Mouse (Mus musculus): Measurements from ENCODE around the gene Olfr1201. TPM values are rescaled to one million over a fixed set of nuclear protein-coding genes. Genes with fewer than 3 reads are reported as not detected.

Gene Olfr1201
- polyA plus RNA-seq, 1 experiment from 2014 or later: not detected

DNA sequence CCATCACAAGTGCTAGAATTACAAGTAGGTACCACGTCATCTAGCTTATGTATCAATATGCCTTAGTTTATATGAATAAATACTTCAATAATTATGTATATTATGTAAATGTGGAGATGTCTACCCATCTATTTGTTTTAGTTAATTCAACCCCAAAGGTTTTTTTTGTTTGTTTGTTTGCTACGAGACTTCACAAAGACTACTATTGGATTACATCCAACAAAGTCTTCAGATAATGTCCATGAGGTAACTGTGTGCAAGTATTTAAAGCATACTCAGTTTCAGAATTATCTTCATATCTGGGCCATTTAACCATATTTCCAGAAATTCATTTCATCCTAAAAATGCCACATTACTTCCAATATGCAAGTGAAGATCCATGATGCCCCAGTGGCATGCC lies 36.6 kb downstream of the Olfr1201 start, which contains the start of gene Olfr1205:
TSS of gene Olfr1205 (plus strand) at position 301 of the 400 bp plus-strand sequence.
- no peak within 1 kb of the TSS for H3K9ac ChIP-seq (replicated peaks)
- DNase-seq (no peak), ATAC-seq (no peak)
- H3K27me3 ChIP-seq (ENCODE audit: insufficient read depth, low read length): no peaks in the 10 kb centered on the region
- WGBS (ENCODE audit: insufficient replicate concordance): 79% methylated on average over 2 of the region's 2 CpGs
- no peak for TF ChIP-seq EP300 (IDR thresholded peaks at IDR 0.05; ENCODE audit: low read depth)
- TF ChIP-seq CTCF (IDR thresholded peaks at IDR 0.05; ENCODE audit: low read depth): no peak
- no peak within 1 kb of the TSS for H3K27ac ChIP-seq (ENCODE audit: low read depth)
- H3K9me3 ChIP-seq (ENCODE audit: low read length): no peaks in the 10 kb centered on the region
- no peaks in the 10 kb centered on the region for H3K36me3 ChIP-seq (replicated peaks; ENCODE audit: insufficient read depth, low read length)
- H3K4me1 ChIP-seq (ENCODE audit: insufficient read depth): no peaks in the 10 kb centered on the region
- no peak within 1 kb of the TSS for H3K4me2 ChIP-seq (ENCODE audit: low read depth, low read length)
- no peak within 1 kb of the TSS for H3K4me3 ChIP-seq (ENCODE audit: low read depth, low read length)

- H3K9ac ChIP-seq (replicated peaks): no peak overlapping the region
- H3K4me3 ChIP-seq (ENCODE audit: low read depth, low read length): no peak overlapping the region
- H3K27me3 ChIP-seq (ENCODE audit: insufficient read depth, low read length): no peaks in the 10 kb centered on the region
- no peak for ATAC-seq
- H3K4me2 ChIP-seq (ENCODE audit: low read depth, low read length): no peak overlapping the region
- no peaks in the 10 kb centered on the region for H3K9me3 ChIP-seq (ENCODE audit: low read length)
- TF ChIP-seq EP300 (IDR thresholded peaks at IDR 0.05; ENCODE audit: low read depth) (no peak), CTCF (IDR thresholded peaks at IDR 0.05; ENCODE audit: low read depth) (no peak)
- no peak overlapping the region for H3K27ac ChIP-seq (ENCODE audit: low read depth)
- H3K4me1 ChIP-seq (ENCODE audit: insufficient read depth): no peaks in the 10 kb centered on the region
- WGBS (ENCODE audit: insufficient replicate concordance): 54% methylated on average over 2 of the region's 2 CpGs
- DNase-seq: no peak
- H3K36me3 ChIP-seq (replicated peaks; ENCODE audit: insufficient read depth, low read length): no peaks in the 10 kb centered on the region
Observed at GRCm38 (mm10) chr2:88838477-88838876, 45.6 kb downstream of the Olfr1201 start.

Other genes with a start within 250 kb of the Olfr1201 start
- not detected in 2 replicates for gene Olfr1188, start 236.1 kb upstream of the Olfr1201 start, polyA plus RNA-seq (2015; fragmentation: Nextera tagmentation; extraction: Ambion mirVana)
- not detected in 2 replicates for gene Olfr1189, start 206.6 kb upstream of the Olfr1201 start, polyA plus RNA-seq (2015; fragmentation: Nextera tagmentation; extraction: Ambion mirVana)
- gene Olfr1191-ps1, start 152.5 kb upstream of the Olfr1201 start, polyA plus RNA-seq (2015; fragmentation: Nextera tagmentation; extraction: Ambion mirVana): not detected in 2 replicates
- gene Olfr1192-ps1, start 144.5 kb upstream of the Olfr1201 start, polyA plus RNA-seq (2015; fragmentation: Nextera tagmentation; extraction: Ambion mirVana): not detected in 2 replicates
- gene Olfr1193, start 117.4 kb upstream of the Olfr1201 start, polyA plus RNA-seq (2015; fragmentation: Nextera tagmentation; extraction: Ambion mirVana): not detected in 2 replicates
- not detected in 2 replicates for gene Olfr1195, start 103.8 kb upstream of the Olfr1201 start, polyA plus RNA-seq (2015; fragmentation: Nextera tagmentation; extraction: Ambion mirVana)
- not detected in 2 replicates for gene Olfr1196, start 88.4 kb upstream of the Olfr1201 start, polyA plus RNA-seq (2015; fragmentation: Nextera tagmentation; extraction: Ambion mirVana)
- not detected in 2 replicates for gene Olfr1197, start 60.7 kb upstream of the Olfr1201 start, polyA plus RNA-seq (2015; fragmentation: Nextera tagmentation; extraction: Ambion mirVana)
- gene Olfr1198, start 41.7 kb upstream of the Olfr1201 start, polyA plus RNA-seq (2015; fragmentation: Nextera tagmentation; extraction: Ambion mirVana): not detected in 2 replicates
- gene Olfr1199, start 32.6 kb upstream of the Olfr1201 start, polyA plus RNA-seq (2015; fragmentation: Nextera tagmentation; extraction: Ambion mirVana): not detected in 2 replicates
- gene Olfr1200, start 22.5 kb upstream of the Olfr1201 start, polyA plus RNA-seq (2015; fragmentation: Nextera tagmentation; extraction: Ambion mirVana): not detected in 2 replicates
- gene Olfr1202, start 21.5 kb downstream of the Olfr1201 start, polyA plus RNA-seq (2015; fragmentation: Nextera tagmentation; extraction: Ambion mirVana): not detected in 2 replicates
- not detected in 2 replicates for gene Olfr1205, start 36.7 kb downstream of the Olfr1201 start, polyA plus RNA-seq (2015; fragmentation: Nextera tagmentation; extraction: Ambion mirVana)
- not detected in 2 replicates for gene Olfr1204, start 56.3 kb downstream of the Olfr1201 start, polyA plus RNA-seq (2015; fragmentation: Nextera tagmentation; extraction: Ambion mirVana)
- not detected in 2 replicates for gene Olfr1206, start 70.2 kb downstream of the Olfr1201 start, polyA plus RNA-seq (2015; fragmentation: Nextera tagmentation; extraction: Ambion mirVana)
- gene Olfr1208, start 109.3 kb downstream of the Olfr1201 start, polyA plus RNA-seq (2015; fragmentation: Nextera tagmentation; extraction: Ambion mirVana): not detected in 2 replicates
- not detected in 2 replicates for gene Olfr1209, start 122.1 kb downstream of the Olfr1201 start, polyA plus RNA-seq (2015; fragmentation: Nextera tagmentation; extraction: Ambion mirVana)
- not detected in 2 replicates for gene Olfr1211, start 145.1 kb downstream of the Olfr1201 start, polyA plus RNA-seq (2015; fragmentation: Nextera tagmentation; extraction: Ambion mirVana)
- not detected in 2 replicates for gene Olfr1212, start 160.9 kb downstream of the Olfr1201 start, polyA plus RNA-seq (2015; fragmentation: Nextera tagmentation; extraction: Ambion mirVana)
- gene Gm13762, start 187.2 kb downstream of the Olfr1201 start, polyA plus RNA-seq (2015; fragmentation: Nextera tagmentation; extraction: Ambion mirVana): not detected in 2 replicates
- not detected in 2 replicates for gene Olfr1214, start 199.6 kb downstream of the Olfr1201 start, polyA plus RNA-seq (2015; fragmentation: Nextera tagmentation; extraction: Ambion mirVana)
- gene Olfr1215, start 213.9 kb downstream of the Olfr1201 start, polyA plus RNA-seq (2015; fragmentation: Nextera tagmentation; extraction: Ambion mirVana): not detected in 2 replicates
- not detected in 2 replicates for gene Olfr1216, start 225.3 kb downstream of the Olfr1201 start, polyA plus RNA-seq (2015; fragmentation: Nextera tagmentation; extraction: Ambion mirVana)
- gene Olfr1217, start 239.0 kb downstream of the Olfr1201 start, polyA plus RNA-seq (2015; fragmentation: Nextera tagmentation; extraction: Ambion mirVana): not detected in 2 replicates